Comparison of ENCODE assay signal across 8 mouse cellular contexts in genomic region chr17:74717091-74717617, GRCm38 (mm10). TPM values are rescaled to one million over a fixed set of nuclear protein-coding genes. Genes with fewer than 3 reads are reported as not detected.
DNase-seq lines count a peak whose midpoint lies in the region; ATAC-seq and TF ChIP-seq lines count a peak whose summit lies in the region.

No protein-coding gene starts in this region.

- H3K4me3 ChIP-seq in kidney, embryonic 16.5 days (ENCODE audit: low read length) = peak overlapping the region; percentile 80
- peak overlapping the region; percentile 73 for H3K4me3 ChIP-seq in cortical plate, adult 2 months (ENCODE audit: insufficient read depth, low read length)
- peak overlapping the region; percentile 83 for H3K4me3 ChIP-seq in midbrain, embryonic 16.5 days (ENCODE audit: low read depth, low read length)

- H3K4me2 ChIP-seq in kidney, embryonic 16.5 days (replicated peaks; ENCODE audit: low read depth, low read length) = peak overlapping the region; percentile 88
- peak overlapping the region; percentile 61 for H3K4me2 ChIP-seq in midbrain, embryonic 16.5 days (ENCODE audit: low read length)

- peak; percentile 46 for ATAC-seq in kidney, embryonic 16.5 days (ENCODE audit: low FRiP score, low TSS enrichment)
- peak; percentile 69 for ATAC-seq in midbrain, embryonic 16.5 days

- 0 out of 2 replicates have a peak, but pooled peaks cover 3% of the 10 kb centered on the region for H3K4me1 ChIP-seq in kidney, embryonic 16.5 days (ENCODE audit: insufficient read depth, low read length)
- H3K4me1 ChIP-seq in cortical plate, adult 2 months (ENCODE audit: control insufficient read depth, insufficient read depth, low read length) = no peaks in the 10 kb centered on the region; the same call in 1 of the 2 replicates
- H3K4me1 ChIP-seq in midbrain, embryonic 16.5 days (ENCODE audit: control insufficient read depth, insufficient read depth, low read length) = peaks cover 8% of the 10 kb centered on the region

- WGBS in kidney, embryonic 16.5 days = 6% methylated on average over 14 of the region's 14 CpGs
- 12% methylated on average over 14 of the region's 14 CpGs for WGBS in midbrain, embryonic 16.5 days

- peaks cover 4% of the 10 kb centered on the region; the same call in 1 of the 2 replicates for H3K36me3 ChIP-seq in kidney, embryonic 16.5 days (ENCODE audit: insufficient read depth, low read length)
- H3K36me3 ChIP-seq in midbrain, embryonic 16.5 days (ENCODE audit: control insufficient read depth, insufficient read depth, low read length) = peaks cover 2% of the 10 kb centered on the region; the same call in 1 of the 2 replicates

- no peak for DNase-seq in kidney, adult 11 months
- DNase-seq in hindlimb bud, embryonic 11.5 days (ENCODE audit: extremely low spot score, low read depth, low spot score) = peak; percentile 20
- no peak for DNase-seq in cerebellum, adult 11 months
- no peak for DNase-seq in urinary bladder, postnatal 10 days (ENCODE audit: low spot score)
- DNase-seq in natural killer cell, adult 2 months (ENCODE audit: low spot score in 2 of 2) = no peak

- H3K9me3 ChIP-seq in kidney, embryonic 16.5 days (ENCODE audit: low read length) = no peaks in the 10 kb centered on the region
- H3K9me3 ChIP-seq in midbrain, embryonic 16.5 days (replicated peaks; ENCODE audit: control insufficient read depth, low read length, poor library complexity, severe bottlenecking) = no peaks in the 10 kb centered on the region

- TF ChIP-seq CTCF in cortical plate, adult 2 months (IDR thresholded peaks at IDR 0.05; ENCODE audit: extremely low read depth, insufficient read depth, low read length) = no peak

- H3K27ac ChIP-seq in kidney, embryonic 16.5 days (ENCODE audit: low read length) = peak overlapping the region; percentile 36
- no peak overlapping the region for H3K27ac ChIP-seq in cortical plate, adult 2 months (ENCODE audit: insufficient read depth, low read length)
- H3K27ac ChIP-seq in midbrain, embryonic 16.5 days (ENCODE audit: low read length) = no peak overlapping the region

- H3K27me3 ChIP-seq in kidney, embryonic 16.5 days (ENCODE audit: insufficient read depth, low read length) = no peaks in the 10 kb centered on the region
- H3K27me3 ChIP-seq in midbrain, embryonic 16.5 days (ENCODE audit: control insufficient read depth, insufficient read depth, low read depth, low read length) = no peaks in the 10 kb centered on the region

- no peak for TF ChIP-seq POLR2A in cortical plate, adult 2 months (IDR thresholded peaks at IDR 0.05; ENCODE audit: extremely low read depth, insufficient read depth, low read length)

- peak overlapping the region; percentile 77 for H3K9ac ChIP-seq in kidney, embryonic 16.5 days (replicated peaks; ENCODE audit: low read length)
- peak overlapping the region; percentile 53 for H3K9ac ChIP-seq in midbrain, embryonic 16.5 days (ENCODE audit: low read depth, low read length)

RNA-seq across cellular contexts. Expression of gene Ttc27, which starts 0.4 kb away (rescaled TPM):
- 26.6 and 28.8 TPM in 2 replicates for polyA plus RNA-seq in kidney, embryonic 16.5 days (2015; fragmentation: Nextera tagmentation; extraction: Ambion mirVana)
- 14.4 and 16.0 TPM in 2 replicates for polyA plus RNA-seq in cortical plate, adult 2 months (2012; rRNA removed)
- polyA plus RNA-seq in midbrain, embryonic 16.5 days (2015; fragmentation: Nextera tagmentation; extraction: Ambion mirVana) = 15.6 and 17.7 TPM in 2 replicates
